8 mouse cellular contexts compared by ENCODE assay signal in genomic region chr1:57376806-57377205, GRCm38 (mm10). TPM values are rescaled to one million over a fixed set of nuclear protein-coding genes. Genes with fewer than 3 reads are reported as not detected.
DNase-seq lines count a peak whose midpoint lies in the region; ATAC-seq and TF ChIP-seq lines count a peak whose summit lies in the region.

No protein-coding gene starts in this region.

- H3K4me3 ChIP-seq in heart, embryonic 13.5 days, result peak overlapping the region; percentile 84
- H3K4me3 ChIP-seq in bone marrow, adult 2 months (replicated peaks; ENCODE audit: control insufficient read depth, low read depth, low read length), result peak overlapping the region; percentile 95
- peak overlapping the region; percentile 79 for H3K4me3 ChIP-seq in hindbrain, embryonic 14.5 days (replicated peaks; ENCODE audit: low read length)
- H3K4me3 ChIP-seq in midbrain, embryonic 11.5 days (ENCODE audit: low read depth, low read length), result peak overlapping the region; percentile 86; the same call in 1 of the 2 replicates

- peak overlapping the region; percentile 17; the same call in 1 of the 2 replicates for H3K9ac ChIP-seq in heart, embryonic 13.5 days
- no peak overlapping the region for H3K9ac ChIP-seq in hindbrain, embryonic 14.5 days
- H3K9ac ChIP-seq in midbrain, embryonic 11.5 days (ENCODE audit: low read length), result peak overlapping the region; percentile 88; the same call in 1 of the 2 replicates

- no peaks in the 10 kb centered on the region for H3K9me3 ChIP-seq in heart, embryonic 13.5 days
- no peaks in the 10 kb centered on the region for H3K9me3 ChIP-seq in hindbrain, embryonic 14.5 days (ENCODE audit: control insufficient read depth, low read length)
- H3K9me3 ChIP-seq in midbrain, embryonic 11.5 days (ENCODE audit: control insufficient read depth, low read length), result no peaks in the 10 kb centered on the region

- no peak for ATAC-seq in heart, embryonic 13.5 days (ENCODE audit: extremely low read depth, insufficient number of reproducible peaks, low FRiP score, low TSS enrichment)
- ATAC-seq in hindbrain, embryonic 14.5 days (ENCODE audit: low FRiP score), result no peak
- no peak for ATAC-seq in midbrain, embryonic 11.5 days (ENCODE audit: low FRiP score)

- DNase-seq in heart, adult 11 months, result no peak
- DNase-seq in hindbrain, embryonic 14.5 days (ENCODE audit: low spot score), result no peak
- no peak for DNase-seq in midbrain, embryonic 11.5 days (ENCODE audit: low spot score, missing footprints)
- DNase-seq in thymus, postnatal 10 days (ENCODE audit: low spot score in 2 of 2), result no peak
- DNase-seq in thymus, postnatal 14 days, result no peak
- no peak for DNase-seq in T-cell, adult 2 months (ENCODE audit: low spot score)

- H3K36me3 ChIP-seq in heart, embryonic 13.5 days, result no peaks in the 10 kb centered on the region; the same call in 1 of the 2 replicates
- H3K36me3 ChIP-seq in hindbrain, embryonic 14.5 days (replicated peaks; ENCODE audit: control insufficient read depth, insufficient read depth), result no peaks in the 10 kb centered on the region
- H3K36me3 ChIP-seq in midbrain, embryonic 11.5 days (ENCODE audit: control insufficient read depth, insufficient read depth, low read length), result no peaks in the 10 kb centered on the region

- H3K4me1 ChIP-seq in heart, embryonic 13.5 days, result peaks cover 14% of the 10 kb centered on the region
- no peaks in the 10 kb centered on the region; the same call in 1 of the 2 replicates for H3K4me1 ChIP-seq in bone marrow, adult 2 months (ENCODE audit: control insufficient read depth, insufficient read depth, low read length)
- peaks cover 10% of the 10 kb centered on the region for H3K4me1 ChIP-seq in hindbrain, embryonic 14.5 days (replicated peaks; ENCODE audit: control insufficient read depth, insufficient read depth, low read length)
- peaks cover 8% of the 10 kb centered on the region; the same call in 1 of the 2 replicates for H3K4me1 ChIP-seq in midbrain, embryonic 11.5 days (ENCODE audit: control insufficient read depth, insufficient read depth, low read length)

- H3K27me3 ChIP-seq in heart, embryonic 13.5 days (replicated peaks), result no peaks in the 10 kb centered on the region
- no peaks in the 10 kb centered on the region for H3K27me3 ChIP-seq in hindbrain, embryonic 14.5 days (ENCODE audit: control insufficient read depth, insufficient read depth, low read length)
- H3K27me3 ChIP-seq in midbrain, embryonic 11.5 days (ENCODE audit: control insufficient read depth, insufficient read depth, low read length), result no peaks in the 10 kb centered on the region

- TF ChIP-seq POLR2A in bone marrow, adult 2 months (IDR thresholded peaks at IDR 0.05; ENCODE audit: borderline replicate concordance, control insufficient read depth, low read depth, low read length), result no peak

- H3K27ac ChIP-seq in heart, embryonic 13.5 days (replicated peaks), result 0 out of 2 replicates have a peak overlapping the region, but pooled peaks have one; percentile 26
- H3K27ac ChIP-seq in bone marrow, adult 2 months (ENCODE audit: control insufficient read depth, insufficient read depth, low read depth, low read length, poor library complexity), result no peak overlapping the region
- H3K27ac ChIP-seq in hindbrain, embryonic 14.5 days, result no peak overlapping the region
- no peak overlapping the region for H3K27ac ChIP-seq in midbrain, embryonic 11.5 days (ENCODE audit: low read depth, low read length)

- no peak for TF ChIP-seq CTCF in bone marrow, adult 2 months (IDR thresholded peaks at IDR 0.05; ENCODE audit: control insufficient read depth, insufficient read depth, low read length)

- 48% methylated on average over 6 of the region's 6 CpGs for WGBS in heart, embryonic 13.5 days
- 55% methylated on average over 6 of the region's 6 CpGs for WGBS in bone marrow, adult 2 months
- 67% methylated on average over 6 of the region's 6 CpGs for WGBS in hindbrain, embryonic 14.5 days
- WGBS in midbrain, embryonic 11.5 days, result 71% methylated on average over 6 of the region's 6 CpGs

- H3K4me2 ChIP-seq in heart, embryonic 13.5 days, result peak overlapping the region; percentile 82
- H3K4me2 ChIP-seq in hindbrain, embryonic 14.5 days (replicated peaks), result peak overlapping the region; percentile 89
- peak overlapping the region; percentile 47 for H3K4me2 ChIP-seq in midbrain, embryonic 11.5 days

RNA-seq across cellular contexts. Expression of gene 1700066M21Rik, which starts 0.6 kb away (rescaled TPM):
- 8.4 and 8.6 TPM in 2 replicates for polyA plus RNA-seq in heart, embryonic 13.5 days (2015; fragmentation: Nextera tagmentation; extraction: Ambion mirVana)
- 1.2 and 4.5 TPM in 2 replicates for polyA plus RNA-seq in bone marrow, adult 2 months (2011; ENCODE audit: insufficient read depth, insufficient read length, low replicate concordance, missing spikeins)
- polyA plus RNA-seq in hindbrain, embryonic 14.5 days (2014; fragmentation: Nextera tagmentation; extraction: Ambion mirVana), result 23.1 and 28.8 TPM in 2 replicates
- polyA plus RNA-seq in midbrain, embryonic 11.5 days (2014; fragmentation: Nextera tagmentation; extraction: Ambion mirVana), result 12.0 and 13.4 TPM in 2 replicates

RNA-seq across cellular contexts. Expression of gene Maip1, which starts 29.3 kb away (rescaled TPM):
- polyA plus RNA-seq in heart, embryonic 13.5 days (2015; fragmentation: Nextera tagmentation; extraction: Ambion mirVana), result 14.8 and 14.9 TPM in 2 replicates
- 3.1 and 3.4 TPM in 2 replicates for polyA plus RNA-seq in bone marrow, adult 2 months (2011; ENCODE audit: insufficient read depth, insufficient read length, low replicate concordance, missing spikeins)
- 14.9 and 16.0 TPM in 2 replicates for polyA plus RNA-seq in hindbrain, embryonic 14.5 days (2014; fragmentation: Nextera tagmentation; extraction: Ambion mirVana)
- 19.6 and 20.1 TPM in 2 replicates for polyA plus RNA-seq in midbrain, embryonic 11.5 days (2014; fragmentation: Nextera tagmentation; extraction: Ambion mirVana)

RNA-seq across cellular contexts. Expression of gene Tyw5, which starts 30.1 kb away (rescaled TPM):
- 20.1 and 21.0 TPM in 2 replicates for polyA plus RNA-seq in heart, embryonic 13.5 days (2015; fragmentation: Nextera tagmentation; extraction: Ambion mirVana)
- 2.9 and 5.6 TPM in 2 replicates for polyA plus RNA-seq in bone marrow, adult 2 months (2011; ENCODE audit: insufficient read depth, insufficient read length, low replicate concordance, missing spikeins)
- polyA plus RNA-seq in hindbrain, embryonic 14.5 days (2014; fragmentation: Nextera tagmentation; extraction: Ambion mirVana), result 20.9 and 28.9 TPM in 2 replicates
- 23.2 and 25.2 TPM in 2 replicates for polyA plus RNA-seq in midbrain, embryonic 11.5 days (2014; fragmentation: Nextera tagmentation; extraction: Ambion mirVana)
